Mouse (Mus musculus): Measurements from ENCODE around the gene Enho.
A peak's percentile ranks its signal among the peaks of the same experiment; 100 is the strongest.
"Not testable (repeated sequence)": the region's sequence is repeated elsewhere in the genome, so short reads cannot be mapped to it uniquely, and the experiment has no call there.

Enho gene

DNA sequence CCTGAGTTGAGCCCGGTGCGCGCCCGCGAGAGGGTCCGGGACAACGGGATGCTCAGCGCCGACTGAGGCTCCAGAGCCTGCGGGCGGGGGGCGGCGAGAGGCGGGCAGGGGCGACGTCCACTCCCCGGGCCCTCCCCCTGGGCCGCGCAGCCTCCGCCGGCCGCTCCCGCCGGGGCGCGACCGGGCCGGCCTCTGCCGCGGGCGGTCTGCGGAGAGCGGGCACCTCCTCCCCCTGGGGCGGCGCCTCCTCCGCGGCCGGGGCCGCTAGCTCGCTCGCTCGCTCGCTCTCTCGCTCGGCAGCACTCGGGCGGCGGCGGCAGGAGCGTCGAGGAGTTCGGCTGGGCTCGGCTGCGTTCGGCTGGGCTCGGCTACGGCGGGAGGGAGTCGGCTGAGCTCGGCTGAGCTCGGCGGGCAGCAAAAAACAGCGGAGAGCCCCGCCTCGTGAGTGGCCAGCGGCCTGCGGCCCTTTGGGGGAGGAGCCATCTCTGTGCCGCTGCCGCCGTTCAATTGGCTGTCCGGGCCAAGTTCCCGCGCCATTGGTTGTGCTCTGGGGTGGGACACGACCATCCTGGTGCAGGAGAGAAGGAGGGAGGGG lies at the start of gene Enho:
Gene Enho (minus strand): TSS at position 412 of the 595 bp plus-strand sequence.
- DNase-seq (ENCODE audit: low spot score) = peak; percentile 90

DNA sequence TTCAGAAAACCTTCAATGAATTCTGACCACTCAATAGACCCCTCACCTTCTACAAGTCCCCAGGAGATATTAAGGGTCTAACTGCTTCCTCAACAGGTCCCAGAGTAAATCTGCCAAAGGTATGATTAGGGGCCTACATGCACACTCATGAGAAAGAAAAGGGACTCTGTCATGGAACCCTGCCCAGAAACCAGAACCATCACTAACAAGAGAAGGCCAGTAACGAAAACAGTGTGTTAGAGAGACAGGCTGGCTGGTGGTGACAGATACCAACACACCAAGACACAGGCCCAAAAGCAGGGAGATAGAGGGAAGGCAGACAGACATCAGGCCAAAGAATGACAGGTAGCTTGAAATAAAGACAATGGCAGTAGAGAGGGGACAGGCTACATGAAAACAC lies 48.4 kb upstream of the Enho start:
- DNase-seq (ENCODE audit: low spot score) = not testable (repeated sequence)

DNA sequence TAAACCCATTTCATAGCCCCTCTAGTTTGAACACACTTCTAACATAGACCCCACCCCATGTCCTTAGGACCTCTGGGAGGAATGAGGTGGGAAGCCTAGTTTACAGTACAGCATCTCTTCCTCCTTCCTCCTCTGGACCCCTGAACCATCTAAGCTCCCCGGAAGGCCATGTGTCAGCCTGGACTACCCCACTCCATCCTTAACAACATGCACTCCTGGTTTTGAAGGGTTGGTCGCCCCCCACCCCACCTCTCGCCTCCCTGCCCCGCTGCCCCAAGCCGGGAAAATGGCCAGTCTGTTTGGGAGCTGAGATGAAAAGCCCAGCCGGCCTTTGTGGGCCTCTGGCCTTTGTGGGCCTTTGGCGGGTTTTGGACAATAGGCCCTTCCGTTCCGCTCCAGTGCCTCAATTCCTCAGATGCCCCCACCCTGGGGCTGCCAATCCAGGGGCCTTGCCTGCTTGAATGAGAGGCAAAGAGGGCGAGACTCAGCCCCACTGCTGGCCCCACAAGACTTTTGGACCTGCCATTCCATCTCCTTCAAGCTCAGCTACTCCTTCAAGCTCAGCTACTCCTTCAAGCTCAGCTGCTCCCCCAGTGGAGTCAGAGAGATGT lies 45.9 kb upstream of the Enho start:
- DNase-seq (ENCODE audit: low spot score) = not testable (repeated sequence)

DNA sequence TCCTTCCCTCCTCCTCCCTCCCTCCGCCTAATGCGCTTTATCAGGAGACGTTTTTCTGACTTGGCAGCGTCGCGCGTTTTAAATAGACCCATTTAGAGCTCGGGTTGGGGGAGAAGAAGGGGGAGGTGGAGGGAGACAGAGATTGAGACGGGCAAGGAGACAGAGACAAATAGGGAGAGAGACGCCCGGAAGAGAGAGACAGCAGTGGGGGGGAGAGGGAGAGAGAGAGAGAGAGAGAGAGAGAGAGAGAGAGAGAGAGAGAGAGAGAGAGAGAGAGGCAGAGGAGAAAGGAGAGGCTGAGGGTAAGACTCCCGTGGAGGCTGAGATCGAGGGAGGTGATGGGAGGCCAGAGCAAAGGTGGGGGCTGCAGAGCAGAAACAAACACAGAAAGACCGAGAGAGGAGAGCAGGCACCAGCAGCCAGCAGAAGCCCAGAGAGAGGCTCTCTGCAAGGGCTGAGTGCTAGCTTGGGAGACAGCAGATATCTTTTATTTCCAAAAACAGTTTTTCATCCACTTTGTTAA lies 44.9 kb upstream of the Enho start:
- DNase-seq (ENCODE audit: low spot score) = not testable (repeated sequence)

DNA sequence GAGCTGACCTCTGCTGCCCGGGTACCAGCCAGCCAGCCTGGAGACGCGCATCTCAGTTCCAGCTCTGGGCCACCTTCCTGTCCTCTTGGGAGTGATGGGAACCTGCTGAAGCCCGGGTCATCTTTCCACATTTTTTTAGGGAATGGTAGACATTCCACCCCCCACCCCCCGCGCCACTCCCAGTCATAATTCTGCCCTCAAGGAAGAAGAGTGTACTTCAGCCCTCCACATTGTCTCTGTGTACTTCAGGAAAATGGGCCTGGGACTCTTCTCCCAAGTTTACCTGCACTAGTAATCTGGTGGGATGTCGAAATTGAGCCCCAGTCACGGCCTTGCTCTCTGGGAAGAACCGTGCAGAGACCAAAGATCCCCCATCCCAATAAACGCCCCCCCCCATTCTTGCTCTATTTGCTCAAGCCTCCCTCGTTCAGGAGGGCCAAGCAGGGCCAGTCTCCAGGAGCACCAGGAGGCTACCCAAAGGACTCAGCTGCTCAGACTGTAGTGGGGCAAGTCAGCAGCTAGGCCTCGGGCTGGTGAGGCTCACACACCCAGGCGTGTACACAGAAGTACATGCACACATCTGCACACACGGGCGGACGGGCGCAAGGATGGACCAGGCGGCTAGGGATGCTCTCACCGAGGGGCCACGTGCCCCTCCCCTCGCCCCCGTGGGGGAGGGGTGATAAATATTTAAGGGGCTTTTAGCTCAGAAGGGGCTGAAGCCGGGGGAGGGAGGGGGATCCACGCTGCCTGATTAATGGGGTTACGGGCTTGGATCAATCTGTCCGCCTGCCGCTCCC lies 44.2 kb upstream of the Enho start:
- not testable (repeated sequence) for DNase-seq (ENCODE audit: low spot score)

- not testable (repeated sequence) for DNase-seq (ENCODE audit: low spot score)
These were observed 43.2 kb upstream of the Enho start for GRCm38 (mm10) chr4:41683303-41683702.

DNA sequence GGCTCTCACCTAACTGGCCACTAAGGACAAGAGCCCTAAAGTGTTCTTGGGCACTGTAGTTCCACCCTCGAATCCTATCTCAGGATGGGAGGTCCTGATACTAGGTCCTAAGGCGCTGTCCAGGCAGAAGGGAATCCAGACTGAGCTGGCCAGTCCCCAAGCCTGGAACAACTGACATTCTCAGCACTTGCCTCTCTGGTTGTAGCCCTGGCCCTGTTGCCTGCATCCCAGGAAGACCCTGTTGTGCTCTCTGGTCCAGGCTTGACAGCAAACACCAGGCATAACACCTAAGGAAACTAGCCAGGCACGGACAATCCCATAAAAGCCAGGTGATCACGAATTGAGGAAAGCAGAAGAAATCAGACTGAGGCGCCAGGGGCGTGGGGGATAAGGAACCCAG lies 42.7 kb upstream of the Enho start:
- no peak for DNase-seq (ENCODE audit: low spot score)

- DNase-seq (ENCODE audit: low spot score) = no peak
These were observed 41.8 kb upstream of the Enho start for GRCm38 (mm10) chr4:41681947-41682346.

DNA sequence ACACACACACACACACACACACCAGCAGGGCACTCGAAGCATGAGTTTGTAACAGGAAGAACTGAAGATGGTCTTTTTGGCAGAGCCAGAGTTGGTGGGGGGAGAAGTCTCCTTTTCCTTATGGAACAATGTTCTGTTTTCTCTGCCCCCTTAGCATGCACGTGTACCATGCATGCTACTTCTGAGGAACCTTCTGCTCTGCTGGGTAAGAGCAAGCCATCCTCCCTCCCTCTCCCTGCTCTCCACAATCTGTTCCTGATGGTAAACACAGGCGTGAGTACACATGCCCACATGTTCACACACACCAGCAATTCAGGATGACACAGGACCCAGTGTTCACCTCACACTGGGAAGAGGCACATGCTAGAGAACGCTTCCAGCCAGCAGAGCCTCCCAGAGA lies 41.1 kb upstream of the Enho start:
- DNase-seq (ENCODE audit: low spot score) = no peak

- DNase-seq (ENCODE audit: low spot score) = no peak
These were observed 39.2 kb upstream of the Enho start for GRCm38 (mm10) chr4:41679291-41679690.

DNA sequence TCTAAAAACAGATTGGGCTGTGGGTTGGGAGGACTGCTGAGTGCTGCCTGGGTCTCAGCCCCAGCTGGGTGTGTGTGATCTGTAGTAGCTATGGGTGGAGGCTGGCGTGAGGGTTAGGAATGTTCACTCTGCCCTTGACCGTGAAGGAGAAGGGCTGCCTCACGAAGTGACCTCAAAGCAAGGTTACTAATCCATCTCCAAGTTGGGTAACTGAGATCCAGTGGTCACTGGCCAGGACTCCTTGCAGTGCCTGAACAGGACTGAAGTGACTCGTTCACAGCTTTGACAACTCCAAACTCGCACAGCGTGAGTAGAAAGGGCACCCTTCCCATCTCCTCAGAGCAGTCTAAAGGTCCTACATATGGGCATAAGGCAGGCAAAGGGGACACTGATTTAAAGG lies 38.7 kb upstream of the Enho start:
- no peak for DNase-seq (ENCODE audit: low spot score)

DNA sequence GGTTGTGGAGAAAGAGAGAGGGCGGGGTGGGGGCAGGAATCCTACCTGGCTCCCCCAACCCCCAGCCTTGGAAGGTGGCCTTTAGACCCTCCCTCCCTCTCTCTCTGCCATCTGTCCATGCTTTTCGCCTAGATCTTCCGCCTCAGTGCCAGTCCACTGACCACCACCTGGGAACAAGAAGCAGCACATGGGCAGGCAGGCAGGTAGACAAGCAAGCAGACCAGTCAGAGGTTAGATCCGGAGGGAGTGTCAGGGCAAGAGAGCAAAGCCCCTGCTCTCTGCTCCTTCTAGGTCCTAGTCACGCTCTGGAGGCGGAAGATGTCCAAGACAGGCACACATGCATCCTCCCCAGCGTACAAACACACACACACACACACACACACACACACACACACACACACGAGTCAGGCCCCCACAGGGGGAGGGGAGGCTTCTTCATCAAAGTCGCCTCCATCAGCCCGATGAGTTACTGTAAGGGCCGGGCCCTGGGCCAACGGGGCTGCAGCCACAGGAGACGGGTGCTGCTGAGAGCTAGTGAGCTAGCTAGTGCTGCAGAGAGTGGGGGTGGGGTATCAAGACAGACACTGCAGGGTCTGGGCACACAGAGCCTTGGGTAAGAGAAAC lies 37.0 kb upstream of the Enho start:
- no peak for DNase-seq (ENCODE audit: low spot score)

DNA sequence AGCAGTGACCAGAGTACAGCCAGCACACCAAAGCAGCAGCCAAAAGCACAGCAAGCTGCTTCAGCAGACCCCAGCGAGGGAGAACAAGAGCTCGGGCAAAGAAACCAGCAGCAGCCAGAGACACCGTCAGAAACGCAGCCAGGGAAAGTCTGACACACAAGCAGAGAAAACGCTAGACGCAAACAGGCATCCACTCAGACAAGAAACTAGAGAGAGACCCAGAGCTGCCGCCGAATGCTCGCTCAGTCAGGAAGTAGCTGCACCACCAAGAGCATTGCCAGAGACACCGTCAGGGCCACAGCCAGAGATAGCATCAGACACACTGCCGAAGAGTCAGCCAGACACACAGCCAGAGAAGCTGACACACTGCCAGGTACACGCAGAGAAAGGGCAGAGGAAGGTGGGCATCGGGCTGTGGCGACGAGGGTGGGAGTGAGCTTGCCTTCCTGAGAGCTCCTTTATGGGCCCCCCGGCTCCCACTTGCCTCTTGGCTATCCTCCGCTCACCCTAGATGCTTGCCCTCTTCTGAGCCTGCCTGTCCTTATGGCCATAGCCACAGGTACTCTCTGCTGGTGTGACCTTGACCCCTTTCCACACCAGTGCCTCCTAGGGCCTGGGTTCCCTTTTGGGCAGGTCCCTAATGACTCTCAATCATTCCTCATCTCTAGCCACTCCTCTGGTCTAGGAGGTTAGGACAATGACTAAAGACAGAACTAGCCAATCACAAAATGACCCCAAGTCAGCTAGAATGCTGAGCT lies 36.3 kb upstream of the Enho start:
- DNase-seq (ENCODE audit: low spot score) = no peak

- DNase-seq (ENCODE audit: low spot score) = no peak
These were observed 33.1 kb upstream of the Enho start for GRCm38 (mm10) chr4:41673186-41673585.

- no peak for DNase-seq (ENCODE audit: low spot score)
These were observed 32.4 kb upstream of the Enho start for GRCm38 (mm10) chr4:41672522-41672963.

DNA sequence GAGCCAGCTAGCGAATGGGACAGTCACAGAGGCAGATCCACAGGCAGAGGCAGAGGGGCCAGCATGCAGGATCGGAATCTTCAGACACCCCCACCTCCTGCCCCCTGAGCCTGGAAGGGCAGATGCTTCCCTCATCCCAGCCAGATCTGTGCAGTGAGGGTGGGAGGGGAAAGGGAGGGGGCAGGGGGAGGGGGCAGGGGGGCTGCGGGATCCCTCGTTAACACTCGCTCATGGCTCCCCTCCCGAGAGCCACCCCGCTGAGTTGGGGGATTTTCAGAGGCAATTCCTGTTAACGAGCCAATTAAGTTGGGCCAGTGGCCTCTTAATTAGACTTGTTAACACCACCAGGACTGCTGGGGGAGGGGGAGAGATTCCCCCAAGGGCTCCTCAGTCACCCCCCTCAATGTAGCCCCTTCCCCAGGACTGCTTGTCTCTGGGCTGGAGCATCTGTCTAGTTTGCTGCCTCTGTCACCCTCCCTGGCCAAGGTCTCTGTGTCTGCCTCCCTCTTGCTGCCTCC lies 31.9 kb upstream of the Enho start:
- DNase-seq (ENCODE audit: low spot score) = no peak

- DNase-seq (ENCODE audit: low spot score) = no peak
These were observed 31.4 kb upstream of the Enho start for GRCm38 (mm10) chr4:41671500-41671899.

DNA sequence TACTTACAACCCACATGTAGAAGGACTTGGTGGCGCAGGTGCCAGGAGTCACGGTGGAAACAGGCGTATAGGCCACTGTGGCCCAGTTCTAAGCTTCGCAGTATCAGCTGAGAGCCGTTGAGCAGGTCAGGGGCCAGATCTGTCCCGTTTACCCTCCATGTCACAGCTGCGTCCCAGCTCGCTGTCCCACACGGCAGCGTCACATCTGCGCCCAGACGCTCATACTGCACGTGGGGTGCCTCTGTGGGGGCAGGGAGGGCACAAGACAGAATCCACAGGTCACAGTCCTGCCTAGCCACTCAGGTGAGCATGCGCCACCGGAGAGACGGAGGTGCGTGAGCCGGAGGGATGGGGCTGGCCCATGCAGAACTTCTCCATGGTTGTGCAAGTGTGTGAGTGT lies 30.7 kb upstream of the Enho start:
- no peak for DNase-seq (ENCODE audit: low spot score)

DNA sequence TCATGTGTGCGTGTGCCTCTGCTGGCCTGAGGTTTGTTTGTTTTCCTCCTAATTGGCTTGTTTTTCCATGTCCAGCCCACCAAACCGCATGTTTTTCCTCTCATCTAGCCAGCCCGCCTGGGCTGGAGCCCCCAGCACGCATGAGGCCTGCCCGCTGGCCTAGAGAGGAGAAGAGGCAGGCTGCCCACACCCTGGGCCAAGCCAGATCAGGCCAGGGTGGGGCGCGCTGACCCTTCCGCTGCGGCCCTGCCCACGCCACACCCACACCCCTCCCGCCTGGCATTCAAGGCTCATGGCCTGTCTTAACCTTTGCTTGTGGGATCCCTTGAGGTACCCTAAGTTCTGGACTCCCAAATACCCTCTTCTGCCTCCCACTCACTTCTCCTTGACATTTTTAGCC lies 26.5 kb upstream of the Enho start:
- DNase-seq (ENCODE audit: low spot score) = no peak

GRCm38 (mm10) chr4:41665009-41665675 lies 25.0 kb upstream of the Enho start:
- no peak for DNase-seq (ENCODE audit: low spot score)

GRCm38 (mm10) chr4:41664533-41664932 lies 24.4 kb upstream of the Enho start:
- no peak for DNase-seq (ENCODE audit: low spot score)

Measured in left cerebral cortex, adult 11 months (tissue).